Mouse (Mus musculus) T-helper 2 cell (primary cell): ENCODE measurements around the gene Riok1.

Experiments used
- in situ Hi-C: fragments of 300-600 bp; cut with MboI, MseI; formaldehyde crosslinking; loops from one replicate; pipeline ENCODE4 v1.15.1; 2025; ENCODE audit warnings: high pct_unique_total_duplicates

Riok1 gene

DNA sequence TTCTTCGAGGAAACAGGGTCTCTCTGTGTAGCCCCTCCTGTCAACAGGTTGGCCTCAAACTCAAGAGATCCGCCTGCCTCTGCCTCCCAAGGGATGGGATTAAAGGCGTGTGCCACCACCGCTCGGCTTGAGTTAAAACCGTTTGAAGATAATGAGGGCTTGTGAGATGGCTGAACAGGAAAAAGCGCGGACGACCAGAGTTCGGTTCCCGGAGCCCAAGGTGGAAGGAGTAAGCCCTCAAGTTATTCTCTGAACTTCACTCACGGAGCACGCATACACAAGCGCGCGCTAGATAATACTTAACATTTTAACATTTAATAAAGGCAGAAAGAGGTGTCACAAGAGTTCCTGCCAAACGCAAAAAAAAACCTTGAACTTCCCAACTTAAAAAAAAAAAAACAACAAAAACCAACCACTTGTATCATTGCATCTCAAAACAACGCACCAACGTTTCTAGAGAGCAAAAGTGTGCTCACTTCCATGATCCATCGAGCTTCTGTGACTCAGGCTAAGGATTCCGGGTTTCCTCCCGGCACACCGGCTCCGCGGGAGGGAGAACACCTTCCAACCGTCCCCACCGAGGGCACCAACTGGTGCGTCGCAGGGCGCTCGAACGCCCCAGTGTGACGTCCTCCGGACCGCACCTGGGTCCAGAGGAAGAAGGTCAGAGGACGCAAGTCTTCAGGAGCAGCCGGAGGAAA lies at the start of gene Riok1:
TSS of gene Riok1 (plus strand) at position 653 of the 701 bp plus-strand sequence.
- in situ Hi-C loops: loop anchor here (25.0 kb wide), 1 partner anchor 926 kb away; the partner anchor contains the start of gene Slc35b3

GRCm38 (mm10) chr13:37989701-37990100 lies 47.1 kb upstream of the Riok1 start:
- in situ Hi-C loops: no loop called here

DNA sequence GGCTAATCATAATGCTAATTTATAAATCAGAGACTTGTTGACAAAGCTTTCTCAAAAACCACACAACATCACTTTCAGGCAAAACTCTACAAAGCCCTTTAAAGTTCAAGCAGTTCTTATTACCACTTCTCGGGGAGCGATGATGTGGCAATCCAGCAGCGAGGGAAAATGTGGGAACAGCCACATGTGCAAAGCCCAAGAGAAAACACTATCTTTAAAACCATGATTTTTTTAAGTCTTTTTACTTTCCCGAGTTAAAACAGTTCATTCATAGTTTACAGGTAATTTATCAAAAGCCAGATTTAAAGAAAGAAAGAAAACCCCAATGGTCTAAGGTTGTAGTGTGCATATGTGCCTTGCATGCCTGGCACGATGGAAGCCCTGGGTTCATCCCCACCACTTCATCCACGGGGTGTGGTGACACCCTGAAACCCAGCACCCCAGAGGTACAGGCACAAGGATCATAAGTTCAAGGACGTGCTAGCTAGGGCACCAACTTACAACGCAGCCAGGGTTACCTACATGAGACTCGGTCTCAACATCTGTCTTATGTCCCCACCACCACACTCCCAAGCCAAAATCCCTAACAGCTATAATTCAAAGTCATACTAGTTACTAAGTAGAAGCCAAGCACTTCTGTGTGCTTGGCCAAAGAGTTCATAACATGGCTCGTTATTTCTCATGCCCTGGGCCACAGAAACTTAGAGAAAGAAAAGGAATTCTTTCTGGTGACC lies 44.0 kb upstream of the Riok1 start:
- in situ Hi-C loops: no loop called here

DNA sequence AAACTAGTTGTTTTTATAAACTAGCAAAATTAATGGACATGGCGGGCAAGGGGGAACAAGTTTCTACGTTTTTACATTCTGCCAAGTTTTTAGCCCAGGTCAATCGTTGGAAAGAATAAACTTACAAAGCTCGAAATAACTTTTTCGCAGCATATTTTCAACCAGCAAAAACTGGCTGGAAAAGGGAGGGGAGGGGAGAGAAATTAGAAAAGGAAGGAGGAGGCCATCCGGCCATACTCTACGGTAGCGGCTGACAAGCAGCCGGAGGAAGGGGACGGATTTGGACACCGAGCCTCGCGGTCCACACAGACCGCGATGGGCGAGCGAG lies 43.5 kb upstream of the Riok1 start:
- in situ Hi-C loops: no loop called here

- in situ Hi-C loops: no loop called here
Measured at GRCm38 (mm10) chr13:37993704-37994404, 42.9 kb upstream of the Riok1 start, which contains the start of gene Ssr1. Gene Ssr1 (minus strand): TSS chr13:37994217.

- in situ Hi-C loops: no loop called here
Measured at GRCm38 (mm10) chr13:37994405-37994749, 42.4 kb upstream of the Riok1 start.

DNA sequence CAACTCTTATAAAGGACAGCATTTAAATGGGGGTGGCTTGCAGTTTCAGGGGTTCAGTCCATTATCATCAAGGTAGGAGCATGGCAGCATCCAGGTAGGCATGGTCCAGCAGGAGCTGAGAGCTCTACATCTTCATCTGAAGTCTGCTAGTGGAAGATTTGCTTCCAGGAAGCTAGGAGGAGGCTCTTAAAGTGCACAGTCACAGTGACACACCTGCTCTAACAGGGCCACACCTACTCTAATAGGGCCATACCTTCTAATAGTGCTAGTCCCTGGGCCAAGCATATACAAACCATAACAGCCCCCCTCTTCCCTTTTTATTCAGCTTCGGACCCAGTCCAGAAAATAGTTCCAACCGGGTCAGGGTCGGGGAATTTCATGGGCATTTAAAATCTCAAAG lies 37.1 kb upstream of the Riok1 start:
- in situ Hi-C loops: no loop called here

- in situ Hi-C loops: no loop called here
Measured at GRCm38 (mm10) chr13:38002461-38002860, 34.3 kb upstream of the Riok1 start.

- in situ Hi-C loops: no loop called here
Measured at GRCm38 (mm10) chr13:38007972-38008371, 28.8 kb upstream of the Riok1 start.

DNA sequence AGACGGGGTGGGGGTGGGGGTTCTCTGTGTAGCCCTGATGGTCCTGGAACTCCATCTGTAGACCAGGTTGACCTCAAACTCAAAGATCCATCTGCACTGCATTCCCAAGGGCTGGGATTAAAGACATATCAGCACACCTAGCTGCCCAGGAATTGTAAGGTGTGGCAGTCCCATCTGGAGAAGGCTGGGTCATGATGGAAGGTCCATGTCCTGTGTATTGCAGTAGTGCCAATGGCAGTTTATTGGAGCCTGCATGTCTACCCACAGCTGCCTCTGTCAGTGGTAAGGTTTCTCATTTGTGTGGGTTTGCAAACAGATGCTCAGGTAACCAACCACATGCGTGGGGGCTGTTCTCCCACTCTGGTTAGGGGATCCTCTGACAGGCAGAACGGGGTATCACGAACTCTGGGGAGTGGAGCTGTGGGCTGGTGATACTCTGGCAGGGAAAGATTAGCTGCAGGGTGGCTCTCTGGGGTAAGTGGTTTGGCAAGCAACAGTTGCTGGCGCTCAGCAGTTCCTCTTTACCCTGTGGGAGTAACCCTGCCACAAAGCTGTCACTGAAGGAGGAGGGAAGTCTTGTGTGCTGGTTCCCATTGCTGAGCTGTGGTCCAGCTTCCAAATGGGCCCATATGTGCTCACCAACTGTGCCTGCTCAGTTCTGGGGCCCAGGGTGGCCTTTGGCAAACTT lies 26.9 kb upstream of the Riok1 start:
- in situ Hi-C loops: no loop called here

GRCm38 (mm10) chr13:38010444-38010910 lies 26.3 kb upstream of the Riok1 start:
- in situ Hi-C loops: no loop called here

GRCm38 (mm10) chr13:38012436-38012835 lies 24.4 kb upstream of the Riok1 start:
- in situ Hi-C loops: no loop called here

- in situ Hi-C loops: no loop called here
Measured at GRCm38 (mm10) chr13:38015591-38015990, 21.2 kb upstream of the Riok1 start.

GRCm38 (mm10) chr13:38018791-38019190 lies 18.0 kb upstream of the Riok1 start:
- in situ Hi-C loops: no loop called here

- in situ Hi-C loops: loop anchor here (25.0 kb wide), 1 partner anchor 936 kb away; the partner anchor contains the start of gene Slc35b3
Measured at GRCm38 (mm10) chr13:38025874-38026273, 10.9 kb upstream of the Riok1 start.

- in situ Hi-C loops: loop anchor here (25.0 kb wide), 1 partner anchor 935 kb away; the partner anchor contains the start of gene Slc35b3
Measured at GRCm38 (mm10) chr13:38027618-38028248, 9.1 kb upstream of the Riok1 start.

DNA sequence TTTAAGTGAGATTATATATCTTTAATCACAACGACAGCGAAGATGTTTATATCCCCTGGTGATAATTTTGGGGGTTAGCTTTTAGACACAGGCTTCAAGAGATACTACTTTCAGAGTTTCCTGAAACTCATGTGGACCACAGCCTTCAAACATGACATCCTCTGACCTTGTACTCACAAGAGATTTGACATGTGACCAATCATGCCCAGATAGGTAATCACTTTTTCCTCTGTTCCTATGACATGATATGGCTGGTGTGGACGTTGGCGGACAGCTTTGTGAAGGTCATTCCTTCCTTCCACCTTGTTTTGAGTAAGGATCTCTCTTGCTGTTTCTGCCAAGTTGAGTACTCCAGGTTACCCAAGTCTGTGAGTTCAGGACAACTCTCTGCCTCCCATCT lies 8.4 kb upstream of the Riok1 start:
- in situ Hi-C loops: loop anchor here (25.0 kb wide), 1 partner anchor 934 kb away; the partner anchor contains the start of gene Slc35b3

DNA sequence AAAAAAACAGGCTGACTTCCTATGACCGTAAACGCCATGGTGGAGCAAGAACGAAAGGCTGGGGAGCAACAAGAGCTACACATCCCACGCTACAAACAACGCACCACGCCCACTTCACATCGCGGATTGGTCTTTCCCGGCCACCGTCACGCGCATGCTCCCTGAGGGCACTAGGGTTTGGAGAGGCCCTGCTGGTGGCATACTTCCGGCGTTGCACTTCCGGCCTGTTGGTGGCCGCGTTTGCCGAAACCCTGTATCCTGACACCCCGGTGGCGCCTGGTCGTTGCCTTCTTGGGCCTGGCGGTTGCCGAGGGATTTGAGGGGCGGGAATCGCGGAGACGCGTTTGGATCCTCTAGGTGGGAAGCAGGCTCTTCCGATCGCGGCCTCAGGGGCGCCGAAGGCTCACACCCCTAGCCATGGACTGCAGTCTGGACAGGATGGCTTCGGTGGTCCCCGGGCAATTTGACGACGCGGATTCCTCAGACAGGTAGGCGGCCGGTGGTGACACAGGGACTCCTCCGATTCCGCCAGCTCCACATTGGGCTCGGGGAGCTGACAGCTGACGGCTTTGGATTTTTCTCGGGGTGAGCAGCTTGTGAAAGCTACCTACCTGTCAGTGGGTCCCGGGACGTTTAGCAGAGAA lies 371 bp downstream of the Riok1 start, which contains the start of gene Cage1:
TSS of gene Cage1 (minus strand) at position 26 of the 644 bp plus-strand sequence.
- in situ Hi-C loops: loop anchor here (25.0 kb wide), 1 partner anchor 925 kb away; the partner anchor contains the start of gene Slc35b3

DNA sequence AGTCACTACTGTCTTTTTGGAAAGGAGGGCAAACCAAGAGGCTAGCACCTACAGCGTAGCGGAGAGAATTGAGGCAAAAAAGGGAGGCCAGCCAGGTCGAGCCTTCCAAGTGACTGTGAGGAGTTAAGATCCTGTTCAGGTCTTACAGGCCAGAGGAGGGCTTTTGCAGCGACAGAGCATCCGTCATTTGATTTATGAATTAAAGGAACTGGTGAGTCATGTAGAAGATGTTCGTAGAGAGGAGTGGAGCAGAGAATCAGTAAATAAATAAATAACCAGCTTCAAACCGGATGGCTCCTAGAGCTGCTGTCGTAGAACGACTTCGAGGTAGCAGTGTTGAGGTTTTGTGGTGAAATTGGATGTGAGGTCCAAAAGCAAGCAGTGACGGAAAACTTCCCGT lies 1.0 kb downstream of the Riok1 start:
- in situ Hi-C loops: loop anchor here (25.0 kb wide), 1 partner anchor 924 kb away; the partner anchor contains the start of gene Slc35b3

- in situ Hi-C loops: loop anchor here (10.0 to 25.0 kb wide), 2 partner anchors 165 to 912 kb away; partner anchors contain the start of gene Slc35b3
Measured at GRCm38 (mm10) chr13:38049888-38050287, 13.1 kb downstream of the Riok1 start.
